Mouse (Mus musculus): ENCODE results near the gene Rab43. TPM values are rescaled to one million over a fixed set of nuclear protein-coding genes. Genes with fewer than 3 reads are reported as not detected.

The Rab43 gene
- total RNA-seq, 4 experiments from 2014 or later = 7.9 to 13.3 (median 9.0) TPM

DNA sequence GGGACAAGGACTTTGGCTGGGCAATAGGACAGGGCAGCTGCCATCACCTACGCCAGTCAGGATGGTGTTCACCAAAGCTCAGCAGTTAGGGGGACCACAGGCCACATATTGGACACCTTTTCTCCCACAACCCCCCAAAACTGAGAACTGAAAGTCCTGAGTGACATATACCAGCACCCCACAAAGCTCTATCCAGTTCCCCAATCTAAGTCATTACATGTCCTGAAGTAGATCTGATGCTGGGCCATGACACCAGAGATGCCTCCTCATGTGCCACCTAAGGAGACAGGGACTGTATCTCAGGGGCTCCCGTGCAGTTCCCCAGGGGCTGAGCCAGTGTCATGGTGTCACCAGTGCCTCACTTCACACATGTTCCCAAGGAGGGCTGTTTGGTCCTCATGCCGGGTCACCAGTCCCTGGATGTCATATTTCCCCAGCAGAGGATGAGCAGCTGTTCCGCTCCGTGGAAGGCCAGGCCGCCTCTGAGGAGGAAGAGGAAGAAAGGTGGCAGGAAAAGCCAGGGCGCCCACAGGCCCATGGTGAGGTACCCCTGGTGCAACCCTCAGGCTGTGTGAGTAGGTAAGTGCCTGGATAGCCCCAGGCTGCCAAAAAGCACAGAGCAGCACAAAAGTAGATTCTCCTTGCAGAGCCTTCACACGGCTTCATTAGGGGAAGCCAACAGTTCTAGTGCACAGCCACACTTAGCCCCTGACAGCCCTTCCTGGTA lies 61.6 kb downstream of the Rab43 start:
- no peak for DNase-seq (ENCODE audit: low spot score)

DNA sequence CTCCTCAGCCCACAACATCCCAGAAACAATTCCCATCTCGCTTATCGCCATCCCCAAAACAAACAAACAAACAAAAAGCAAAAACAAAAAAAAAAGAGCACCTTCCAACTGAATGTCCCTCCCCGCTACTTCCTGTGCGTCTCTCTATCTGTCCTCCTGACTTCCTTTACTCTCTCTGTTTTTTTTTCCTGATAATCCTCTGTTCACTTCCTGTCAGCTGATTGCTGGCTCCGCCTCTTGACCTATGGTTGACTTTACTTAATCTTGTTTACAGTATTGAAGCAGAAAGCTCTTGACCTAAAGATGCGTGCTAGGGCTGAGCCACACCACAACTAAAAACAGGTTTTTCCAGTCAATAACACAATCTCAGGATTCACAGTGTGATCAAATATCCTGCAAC lies 63.4 kb downstream of the Rab43 start:
- DNase-seq (ENCODE audit: low spot score) = no peak

DNA sequence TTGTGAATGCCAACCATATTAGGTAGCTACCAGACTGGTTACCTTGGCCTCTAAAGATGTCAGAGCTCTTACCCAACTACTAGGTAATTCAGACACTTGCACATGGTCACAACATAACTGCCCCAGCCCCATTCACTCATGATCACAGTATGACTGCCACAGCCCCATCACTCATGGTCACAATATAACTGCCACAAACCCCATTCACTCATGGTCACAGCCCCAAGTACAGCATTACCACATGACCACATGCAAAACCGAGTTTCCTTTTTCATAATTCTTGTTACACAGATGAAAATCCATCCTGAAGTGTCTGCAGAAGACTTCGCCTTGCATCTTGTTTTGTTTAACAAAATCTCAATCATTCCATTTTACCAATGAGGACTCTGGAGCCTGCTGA lies 63.9 kb downstream of the Rab43 start:
- DNase-seq (ENCODE audit: low spot score) = no peak

DNA sequence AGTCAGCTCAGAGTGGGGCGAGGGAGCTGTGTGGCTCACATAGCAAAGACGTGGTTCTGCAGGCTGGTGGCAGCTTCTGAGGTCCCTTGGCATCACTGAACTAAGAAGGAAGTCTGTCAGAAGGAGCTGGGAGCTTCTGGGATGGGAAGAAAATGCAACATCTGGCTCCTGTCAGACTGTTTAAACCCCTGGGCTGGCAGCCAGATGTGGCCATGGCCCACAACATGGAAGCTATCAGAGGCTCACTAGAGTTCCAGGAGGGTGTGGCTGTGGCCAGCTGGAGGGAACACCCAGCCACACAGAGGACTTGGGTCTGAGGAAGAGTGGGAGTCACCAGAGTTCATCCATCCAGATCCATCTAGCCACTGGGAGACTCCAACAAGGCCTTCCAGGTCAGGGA lies 65.1 kb downstream of the Rab43 start:
- DNase-seq (ENCODE audit: low spot score) = peak; percentile 62

DNA sequence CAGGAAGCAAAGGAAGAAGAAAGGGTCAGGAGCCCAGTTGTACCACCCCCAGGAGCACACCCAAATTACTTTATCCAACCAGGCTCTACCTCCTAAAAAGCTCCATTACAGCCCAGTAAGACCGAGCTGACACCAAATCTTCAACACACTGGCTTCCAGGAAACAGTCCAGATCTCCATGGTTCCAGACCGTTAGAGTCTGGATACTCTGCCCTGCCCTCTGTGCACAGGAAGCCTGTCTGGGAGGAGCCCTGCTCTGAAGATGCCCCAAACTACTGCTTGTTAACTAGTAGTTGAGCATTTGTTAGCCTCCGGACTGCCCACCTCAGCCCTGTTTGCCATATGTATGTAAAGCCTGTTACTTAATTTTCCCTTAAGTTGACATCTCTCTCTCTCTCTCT lies 65.9 kb downstream of the Rab43 start:
- peak; percentile 36 for DNase-seq (ENCODE audit: low spot score)

DNA sequence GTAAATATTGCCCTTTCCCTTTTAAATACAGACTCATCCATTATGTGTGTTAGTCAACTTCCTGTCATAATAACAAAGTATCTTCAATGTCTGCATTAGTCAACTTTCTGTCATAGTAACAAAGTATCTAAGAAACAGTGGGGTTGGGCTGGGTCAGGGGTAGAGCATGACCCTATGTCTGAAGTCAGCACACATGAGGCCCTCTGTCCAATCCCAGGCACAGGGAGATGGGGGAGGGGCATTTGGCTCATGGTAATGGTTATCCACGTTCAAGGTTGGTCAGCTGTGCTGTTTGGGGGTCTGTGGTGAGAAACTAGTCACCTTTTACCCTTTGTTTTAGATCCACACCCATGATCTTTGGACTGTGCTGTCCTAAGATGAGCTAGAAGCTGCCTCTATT lies 66.7 kb downstream of the Rab43 start:
- DNase-seq (ENCODE audit: low spot score) = no peak

DNA sequence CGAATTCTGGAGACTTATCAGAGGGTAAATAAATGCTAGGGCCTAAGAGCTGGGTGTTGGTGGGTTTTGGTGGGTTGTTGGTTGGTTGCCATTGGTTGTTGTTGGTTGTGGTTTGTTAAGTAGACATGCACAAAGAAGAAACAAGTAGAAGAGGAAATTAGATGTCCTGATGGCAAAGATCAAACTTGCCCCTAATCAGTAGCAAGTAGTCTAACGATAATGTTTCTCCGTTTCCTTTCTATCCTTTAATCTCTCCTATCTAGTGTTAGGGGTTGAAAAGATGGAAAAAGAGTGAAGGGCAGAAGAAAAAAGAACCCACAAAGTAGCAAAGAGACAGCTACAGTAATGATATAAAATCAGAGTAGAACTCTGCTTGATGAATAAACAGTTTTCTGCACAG lies 67.3 kb downstream of the Rab43 start:
- no peak for DNase-seq (ENCODE audit: low spot score)

DNA sequence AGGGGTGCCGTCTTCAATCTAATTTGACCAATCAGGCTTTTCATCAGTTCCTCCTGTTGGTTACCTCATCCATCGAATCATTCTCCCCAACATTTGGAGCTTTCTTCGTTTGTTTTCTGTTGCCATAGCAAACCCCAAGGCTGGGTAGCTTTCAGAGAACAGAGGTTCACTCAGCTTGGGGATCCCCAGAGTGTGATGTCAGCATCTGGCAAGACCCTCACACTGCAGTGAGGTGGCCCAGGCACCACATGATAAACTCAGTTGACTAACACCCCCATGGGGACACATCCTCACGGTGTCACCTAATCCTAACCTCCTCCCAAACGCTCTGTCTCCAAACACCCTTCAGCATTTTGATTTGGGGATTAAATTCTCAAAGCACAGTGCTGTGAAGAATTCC lies 68.7 kb downstream of the Rab43 start:
- DNase-seq (ENCODE audit: low spot score) = peak; percentile 27

DNA sequence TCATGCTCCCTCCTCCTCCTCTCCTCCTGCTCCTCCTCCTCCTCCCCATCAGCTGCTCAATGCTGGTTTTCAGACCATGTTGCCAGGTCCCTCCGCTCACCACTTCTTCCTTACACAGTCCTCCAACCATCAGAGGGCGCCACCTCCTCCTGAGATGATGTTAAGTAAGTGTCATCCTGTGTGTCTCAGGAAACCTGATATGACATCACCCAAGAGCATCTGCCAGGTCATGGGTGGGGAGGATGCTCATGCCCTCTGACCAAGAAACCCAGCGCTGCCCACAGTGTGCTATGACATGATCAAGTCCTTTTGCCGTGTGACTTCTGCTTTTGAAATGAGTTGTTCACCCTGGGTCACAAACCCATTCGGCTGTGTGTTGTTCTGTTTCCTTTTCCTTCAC lies 69.2 kb downstream of the Rab43 start:
- DNase-seq (ENCODE audit: low spot score) = no peak

DNA sequence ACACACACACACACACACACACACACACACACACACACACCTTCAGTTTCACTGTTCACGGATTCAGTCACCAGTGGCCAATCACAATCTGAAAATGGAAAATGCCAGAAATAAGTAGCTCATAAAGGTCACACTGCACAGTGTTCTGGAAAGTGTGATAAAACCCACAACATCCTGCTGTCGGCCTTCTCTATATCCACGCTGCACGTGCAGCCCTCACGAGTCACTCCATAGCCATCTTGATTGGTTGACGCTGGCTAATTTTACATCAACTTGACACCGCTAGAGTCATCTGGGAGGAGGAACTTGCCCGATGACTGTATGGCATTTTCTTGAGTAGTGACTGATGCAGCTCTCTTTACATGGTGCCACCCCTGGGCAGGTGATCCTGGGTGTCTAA lies 70.0 kb downstream of the Rab43 start:
- DNase-seq (ENCODE audit: low spot score) = no peak

DNA sequence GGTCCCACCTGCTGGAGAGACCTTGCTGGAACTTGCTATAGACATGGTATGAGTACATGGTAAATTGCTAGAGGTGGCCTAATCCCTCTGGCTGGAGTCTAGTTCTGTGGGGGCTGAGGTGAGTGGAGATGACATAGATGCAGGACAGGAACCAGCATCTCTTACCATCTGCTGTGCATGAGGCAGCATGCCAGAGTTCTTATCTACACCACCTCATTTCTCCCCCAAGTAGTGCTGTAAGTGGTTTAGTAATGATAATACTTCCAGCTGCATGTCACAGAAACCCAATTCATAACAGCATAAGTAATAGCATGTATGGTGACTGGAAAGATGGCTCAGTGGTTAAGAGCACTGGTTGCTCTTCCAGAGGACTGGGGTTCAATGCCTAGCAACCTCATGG lies 71.5 kb downstream of the Rab43 start:
- no peak for DNase-seq (ENCODE audit: low spot score)

DNA sequence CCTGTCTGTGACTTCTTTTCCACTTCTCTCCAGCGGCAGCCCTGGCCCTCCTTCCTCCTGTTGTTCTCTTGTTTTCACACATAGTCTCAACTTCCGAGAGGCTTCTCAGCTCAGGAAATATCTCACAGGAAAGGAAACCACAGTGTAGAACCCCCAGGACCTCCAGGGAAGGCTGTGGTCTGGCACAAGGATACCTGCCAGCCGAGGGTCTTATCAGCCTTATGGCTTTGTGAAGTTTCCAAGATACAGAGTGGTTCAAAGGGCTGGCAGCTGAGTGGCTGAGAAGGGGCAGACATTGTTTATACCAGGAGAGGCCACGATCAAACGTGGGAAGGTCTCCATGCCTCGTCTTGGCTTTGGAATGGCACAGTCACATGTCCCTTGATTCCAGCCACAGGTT lies 72.1 kb downstream of the Rab43 start:
- no peak for DNase-seq (ENCODE audit: low spot score)

Other genes with a start within 250 kb of the Rab43 start
- under 1 TPM; 0.62 to 0.68 (median 0.66) TPM for gene Prokr1, start 221.4 kb downstream of the Rab43 start, total RNA-seq (2022)
- gene Aplf, start 140.0 kb downstream of the Rab43 start, total RNA-seq (2022) = 1 to 10 TPM; 2.2 to 3.0 (median 2.7) TPM
- gene Efcc1, start 81.3 kb downstream of the Rab43 start, total RNA-seq (2022) = 1 to 10 TPM in 3 of 4 experiments, under 1 TPM in 1; 0.53 to 1.2 (median 1.1) TPM
- gene Gp9, start 34.1 kb downstream of the Rab43 start, total RNA-seq (2022) = 1 to 10 TPM in 3 of 4 experiments, under 1 TPM in 1; 0.81 to 3.6 (median 1.6) TPM
- gene Gm45140, start 23.6 kb upstream of the Rab43 start, total RNA-seq (2022) = 1 to 10 TPM in 1 of 4 experiments, under 1 TPM in 1, not detected in 2; 0.24 to 1.9 TPM
- gene Isy1, start 26.6 kb upstream of the Rab43 start, total RNA-seq (2022) = 10 to 100 TPM; 18.4 to 28.1 (median 20.6) TPM
- gene Cnbp, start 38.9 kb upstream of the Rab43 start, total RNA-seq (2022) = 100 to 1,000 TPM; 315 to 376 (median 329) TPM
- gene Copg1, start 75.7 kb upstream of the Rab43 start, total RNA-seq (2022) = 10 to 100 TPM; 38.3 to 41.1 (median 40.0) TPM
- 1 to 10 TPM; 7.8 to 9.4 (median 9.1) TPM for gene Hmces, start 101.8 kb upstream of the Rab43 start, total RNA-seq (2022)
- gene H1fx, start 169.5 kb upstream of the Rab43 start, total RNA-seq (2022) = 1 to 10 TPM in 2 of 4 experiments, under 1 TPM in 2; 0.80 to 1.4 (median 1.2) TPM
- gene Rab7, start 233.1 kb upstream of the Rab43 start, total RNA-seq (2022) = 100 to 1,000 TPM; 276 to 300 (median 281) TPM

Measured in heart, adult 8-10 months (tissue).